Mouse (Mus musculus): Measurements from ENCODE around the gene Gfod1. TPM values are rescaled to one million over a fixed set of nuclear protein-coding genes. Genes with fewer than 3 reads are reported as not detected.
A peak's percentile ranks its signal among the peaks of the same experiment; 100 is the strongest.

Gfod1 gene
- total RNA-seq, 2 experiments from 2014 or later, result 1.3 to 2.3 TPM

DNA sequence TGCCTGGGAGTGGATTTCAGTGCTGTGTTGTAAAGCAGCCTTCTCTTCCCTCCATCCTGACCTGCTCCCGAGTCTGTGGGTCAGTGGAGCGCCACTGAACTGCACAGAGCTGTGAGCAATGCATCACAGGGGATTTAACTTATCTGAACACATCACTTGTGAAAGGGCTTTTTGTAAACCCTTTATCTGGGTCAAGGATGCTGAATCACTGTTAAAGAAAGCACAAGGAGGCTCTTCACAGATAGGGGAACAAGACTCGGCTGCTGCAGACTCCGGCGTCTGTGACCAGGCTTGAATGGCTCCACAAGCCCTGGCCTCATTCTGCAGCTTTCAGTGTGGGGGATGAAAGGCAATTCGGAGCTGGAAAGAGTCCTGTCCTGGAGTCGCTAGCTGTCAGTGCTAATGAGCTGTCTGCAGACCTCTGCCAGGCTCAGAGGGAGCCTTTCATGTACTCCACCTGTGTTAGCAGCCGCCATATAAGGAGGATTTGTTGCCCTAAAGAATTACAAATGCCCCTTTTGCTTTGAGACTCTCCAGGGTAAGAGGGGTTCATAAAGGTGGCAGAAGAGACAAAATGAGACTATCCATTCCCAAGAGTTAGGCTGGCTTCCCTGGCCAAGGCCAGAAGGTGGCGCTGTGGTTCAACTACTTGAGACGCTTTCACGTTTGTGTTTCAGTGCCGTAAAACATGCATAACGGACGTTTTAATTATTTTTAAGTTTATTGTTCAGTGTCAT is 121.3 kb downstream of the Gfod1 start:
- no peak for ATAC-seq (replicated peaks; ENCODE audit: low FRiP score, poor library complexity, severe bottlenecking)

DNA sequence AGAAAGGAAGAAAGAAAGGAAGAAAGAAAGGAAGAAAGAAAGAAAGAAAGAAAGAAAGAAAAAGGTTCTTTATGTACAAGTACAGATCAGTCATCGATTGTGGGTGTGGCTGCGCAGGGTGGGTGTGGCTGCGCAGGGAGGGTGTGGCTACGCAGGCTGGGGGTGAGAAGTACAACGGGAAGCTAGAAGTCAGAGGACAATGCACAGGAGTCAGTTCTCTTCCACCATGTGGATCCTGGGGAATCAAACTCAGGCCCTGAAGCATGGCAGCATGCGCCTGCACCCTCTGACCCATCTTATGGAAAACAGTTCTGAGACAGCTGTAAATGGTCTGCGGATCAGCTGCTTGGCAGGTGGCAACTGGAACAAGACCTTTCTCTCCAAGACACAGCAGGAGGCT is 122.9 kb downstream of the Gfod1 start:
- ATAC-seq (replicated peaks; ENCODE audit: low FRiP score, poor library complexity, severe bottlenecking), result no peak

DNA sequence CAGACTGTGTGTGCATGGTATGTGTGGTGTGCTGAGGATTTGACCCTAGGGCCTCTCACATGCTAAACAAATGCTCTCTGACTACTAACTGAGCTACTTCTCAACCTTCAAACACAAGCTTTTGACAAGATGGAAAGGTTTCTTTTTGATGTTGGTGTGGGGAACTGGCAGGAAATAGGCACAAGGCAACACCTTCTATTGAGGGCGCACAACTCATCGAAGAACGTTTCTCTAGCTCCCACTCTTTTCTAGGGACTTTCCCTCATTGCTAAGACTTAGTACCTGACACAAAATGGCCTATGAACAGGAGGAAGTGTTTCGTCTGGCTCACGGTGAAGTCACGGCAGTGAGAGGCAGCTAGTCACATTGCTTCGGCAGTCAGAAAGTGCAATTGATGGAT is 126.7 kb downstream of the Gfod1 start:
- ATAC-seq (replicated peaks; ENCODE audit: low FRiP score, poor library complexity, severe bottlenecking), result no peak

DNA sequence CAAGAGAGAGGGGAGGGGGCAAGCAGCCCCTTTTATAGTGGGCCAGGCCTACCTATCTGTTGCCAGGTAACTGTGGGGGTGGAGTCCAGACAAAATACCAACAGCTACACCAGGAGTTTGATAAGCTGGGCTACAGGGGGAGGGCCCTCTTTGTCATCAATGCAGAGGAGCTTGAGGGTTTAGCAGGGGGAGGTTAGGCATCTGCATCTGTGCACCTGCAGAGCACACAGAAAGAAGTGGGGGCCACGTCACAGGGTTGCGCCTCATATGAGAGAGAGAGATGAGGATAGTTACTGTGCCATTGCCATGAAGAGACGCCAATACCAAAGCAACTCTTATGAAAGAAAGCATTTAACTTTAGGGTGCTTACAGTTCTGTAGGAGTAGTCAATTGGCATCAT is 127.3 kb downstream of the Gfod1 start:
- no peak for ATAC-seq (replicated peaks; ENCODE audit: low FRiP score, poor library complexity, severe bottlenecking)

DNA sequence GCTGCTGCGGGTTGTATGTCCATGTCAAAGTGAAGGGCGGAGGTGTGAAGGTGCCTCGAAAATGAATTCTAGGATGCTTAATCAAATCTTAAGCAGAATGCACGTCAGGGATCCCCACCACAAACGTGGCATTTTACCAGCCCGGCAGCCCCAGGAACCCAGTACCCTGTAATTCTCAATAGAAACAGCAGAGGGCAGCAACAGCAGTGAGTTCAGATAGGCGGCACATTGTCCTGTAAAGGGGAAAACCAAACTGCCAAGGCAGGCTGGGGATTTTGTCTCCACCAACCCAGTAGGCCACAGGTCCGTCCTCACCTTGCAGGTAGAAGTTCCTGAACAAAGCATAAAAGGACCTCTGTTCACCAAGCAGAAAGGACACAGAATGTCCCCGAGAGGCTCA is 130.7 kb downstream of the Gfod1 start:
- ATAC-seq (replicated peaks; ENCODE audit: low FRiP score, poor library complexity, severe bottlenecking), result peak; percentile 60

DNA sequence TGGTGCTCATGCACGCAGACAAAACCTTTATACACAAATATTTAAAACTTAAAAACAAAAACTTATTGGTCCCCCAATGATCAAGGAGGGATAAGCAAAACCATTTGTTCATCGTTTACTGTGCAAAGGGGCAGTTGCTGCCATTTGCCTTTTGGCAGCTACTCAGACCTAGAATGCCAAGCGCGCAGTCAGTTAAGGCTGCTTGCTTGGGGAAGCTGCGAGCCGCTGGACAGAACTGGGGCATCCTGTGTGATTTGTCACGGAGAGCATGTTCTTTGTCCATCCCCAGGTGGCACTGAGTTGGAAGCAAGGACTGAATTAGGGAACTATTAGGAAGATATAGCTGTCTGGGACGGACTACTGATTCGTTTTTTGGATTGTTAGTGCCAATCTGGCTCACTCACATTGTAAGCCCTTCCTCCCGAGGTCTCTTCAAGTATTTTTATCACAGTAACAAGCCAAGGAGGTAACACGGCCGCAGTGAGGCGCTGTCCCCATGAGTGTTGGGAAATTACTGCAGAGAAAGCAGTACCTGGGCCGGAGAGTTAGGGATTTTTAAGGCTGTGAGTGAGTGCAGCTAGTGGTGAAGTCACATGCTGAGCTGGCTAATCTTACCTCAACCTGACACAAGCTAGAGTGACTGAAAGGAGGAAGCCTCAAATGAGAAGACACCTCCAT is 131.8 kb downstream of the Gfod1 start:
- ATAC-seq (replicated peaks; ENCODE audit: low FRiP score, poor library complexity, severe bottlenecking), result no peak

DNA sequence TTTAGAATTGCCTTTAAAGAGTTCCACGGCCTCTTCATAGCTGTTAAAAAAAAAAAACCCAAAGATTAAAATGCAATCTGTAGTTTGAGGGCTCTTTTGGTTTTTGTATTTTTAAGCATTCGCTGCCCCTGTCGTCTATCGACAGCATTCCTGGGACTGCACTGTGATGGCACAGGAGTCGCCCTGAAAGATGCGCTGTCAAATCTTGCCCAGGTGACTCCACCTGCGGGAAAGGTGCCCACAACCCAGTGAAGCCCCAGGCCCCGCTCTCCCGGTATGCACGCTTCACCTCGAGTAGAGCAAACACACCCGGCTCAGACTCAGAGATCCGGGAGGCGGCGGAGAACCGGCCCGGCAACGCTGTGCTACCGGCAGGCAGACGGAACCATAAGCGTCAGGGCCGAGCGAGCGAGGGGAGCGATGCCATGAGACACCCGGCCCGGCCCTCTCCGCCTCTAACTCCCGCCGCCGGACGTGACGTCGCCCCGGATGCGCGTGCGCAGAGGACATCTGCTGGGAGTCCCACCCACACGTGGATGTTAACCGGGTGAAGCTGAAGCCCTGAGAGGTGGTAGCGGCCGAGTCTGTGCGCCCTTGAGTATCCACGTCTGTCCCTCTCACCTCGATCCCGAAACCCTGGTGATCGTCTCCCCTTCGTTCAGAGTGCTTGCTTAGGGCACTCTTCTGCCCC is 132.8 kb downstream of the Gfod1 start, which contains the start of gene Tbc1d7:
Tbc1d7 (minus strand) TSS at position 482 of the 691 bp plus-strand sequence.
- peak; percentile 98 for ATAC-seq (replicated peaks; ENCODE audit: low FRiP score, poor library complexity, severe bottlenecking)

DNA sequence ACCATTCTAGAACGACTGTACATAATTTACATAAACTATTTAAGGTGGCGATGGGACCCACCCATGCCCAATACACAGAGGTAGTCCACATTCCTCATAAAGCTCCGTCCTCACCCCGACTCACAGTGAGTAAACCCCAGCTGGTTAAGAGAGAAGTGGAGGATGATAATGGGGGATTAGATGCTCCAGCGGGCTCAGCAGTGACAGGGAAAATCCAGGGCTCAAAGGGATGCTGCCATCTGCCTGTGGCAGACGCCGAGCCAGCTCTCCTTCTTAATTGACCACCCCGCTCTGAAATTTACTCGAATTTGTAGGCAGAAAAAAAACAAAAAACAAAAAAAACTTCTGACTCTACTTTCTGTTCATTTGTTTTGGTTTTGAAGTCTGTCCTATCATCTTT is 136.3 kb downstream of the Gfod1 start:
- ATAC-seq (replicated peaks; ENCODE audit: low FRiP score, poor library complexity, severe bottlenecking), result no peak

DNA sequence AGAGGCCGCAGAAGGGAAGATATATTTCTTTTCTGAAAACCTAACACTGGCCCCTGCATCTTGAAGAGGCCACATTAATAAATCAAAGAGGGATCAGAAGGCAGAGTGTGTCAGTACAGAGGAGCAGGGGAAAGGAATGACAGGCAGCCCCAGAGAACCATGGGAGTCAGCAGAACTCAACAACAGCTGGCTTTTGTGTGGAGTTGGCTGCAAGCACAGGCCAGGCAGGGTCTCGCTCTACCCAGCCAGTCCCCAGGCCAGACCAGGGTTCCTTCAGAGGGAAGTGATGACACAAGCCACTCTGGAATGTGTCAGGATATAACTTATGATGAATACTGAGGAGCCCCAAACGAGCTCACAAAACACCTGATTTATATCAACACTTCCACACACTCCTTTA is 144.5 kb downstream of the Gfod1 start:
- ATAC-seq (replicated peaks; ENCODE audit: low FRiP score, poor library complexity, severe bottlenecking), result no peak

DNA sequence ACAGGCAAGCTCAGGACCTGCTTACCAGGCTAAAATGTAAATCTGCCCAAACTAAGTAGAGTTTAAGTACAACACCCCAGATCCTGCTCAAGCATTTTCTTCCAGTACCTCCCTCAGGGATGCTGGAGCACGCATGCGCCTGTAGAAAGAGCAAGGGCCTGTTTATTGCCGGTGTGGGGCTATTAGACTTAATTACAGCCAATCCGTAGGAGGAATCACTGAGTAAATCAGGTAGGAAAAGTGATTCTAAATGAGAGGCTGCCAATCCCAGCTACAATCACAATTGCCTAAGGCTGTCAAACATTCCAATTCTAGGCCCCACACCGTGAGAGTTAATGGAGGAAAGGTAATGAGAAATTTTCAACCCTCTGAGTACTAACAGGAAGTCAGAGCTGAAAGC is 145.7 kb downstream of the Gfod1 start:
- ATAC-seq (replicated peaks; ENCODE audit: low FRiP score, poor library complexity, severe bottlenecking), result no peak

DNA sequence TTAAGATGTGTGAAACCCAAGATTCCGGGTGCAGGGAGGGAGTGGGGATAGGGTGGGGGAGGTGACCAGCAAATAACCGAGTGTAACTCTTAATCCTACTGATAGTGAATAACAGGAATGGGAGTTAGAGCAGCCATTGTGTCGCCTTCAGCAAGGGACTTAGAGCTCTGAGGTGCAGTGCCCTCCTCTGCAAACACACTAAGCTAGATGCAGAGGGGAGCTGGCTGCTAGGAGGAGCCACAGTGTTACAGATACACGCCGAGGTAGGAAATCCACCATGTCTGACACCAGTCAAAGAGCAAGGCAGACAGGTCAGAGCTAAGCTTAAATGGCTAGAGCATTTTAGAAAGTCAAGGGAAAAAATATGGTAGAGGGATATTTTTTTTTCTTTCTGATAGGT is 146.6 kb downstream of the Gfod1 start:
- no peak for ATAC-seq (replicated peaks; ENCODE audit: low FRiP score, poor library complexity, severe bottlenecking)

DNA sequence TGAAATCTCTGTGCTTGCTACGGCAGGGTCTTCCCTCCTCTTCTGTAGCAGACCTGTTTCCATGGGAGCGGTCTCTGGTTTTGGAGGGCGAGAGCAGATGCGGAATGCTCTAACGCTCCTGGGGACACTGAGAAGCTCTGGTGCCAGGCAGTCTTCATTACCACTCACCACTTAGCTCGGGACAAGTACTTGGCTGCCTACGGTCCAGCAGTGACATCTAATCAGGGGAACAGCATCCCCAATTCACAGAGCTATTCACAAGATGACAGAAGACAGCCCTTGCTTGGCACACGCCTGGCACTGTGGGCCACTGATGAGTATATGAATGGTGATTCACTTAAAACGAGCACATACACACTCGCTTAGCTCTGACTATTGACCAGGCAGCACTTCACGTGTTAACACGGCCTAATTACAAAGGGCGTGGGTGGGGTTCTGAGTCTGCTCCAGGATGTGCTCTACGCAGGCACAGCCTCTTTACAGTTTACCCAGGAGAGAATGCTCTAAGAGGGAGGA is 151.9 kb downstream of the Gfod1 start:
- no peak for ATAC-seq (replicated peaks; ENCODE audit: low FRiP score, poor library complexity, severe bottlenecking)

DNA sequence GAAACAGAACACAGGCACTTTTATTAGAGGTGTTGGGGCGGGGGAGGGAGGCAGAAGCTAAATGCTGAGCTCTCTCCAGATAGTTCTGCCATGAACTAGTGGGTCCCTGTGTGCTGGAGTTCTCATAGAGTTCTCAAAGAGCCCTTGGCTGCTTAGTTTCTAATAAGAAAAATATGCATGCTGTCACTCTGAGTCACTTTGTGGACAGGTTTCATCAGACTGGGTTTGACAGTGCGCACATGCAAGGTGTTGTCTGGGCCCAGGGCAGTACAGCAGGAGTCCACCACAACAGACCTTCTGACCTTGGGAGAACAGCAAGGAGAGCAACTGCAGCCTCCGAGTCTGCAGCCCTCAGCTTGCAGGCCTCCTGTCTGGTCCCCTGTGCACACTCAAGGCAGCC is 154.3 kb downstream of the Gfod1 start:
- no peak for ATAC-seq (replicated peaks; ENCODE audit: low FRiP score, poor library complexity, severe bottlenecking)

DNA sequence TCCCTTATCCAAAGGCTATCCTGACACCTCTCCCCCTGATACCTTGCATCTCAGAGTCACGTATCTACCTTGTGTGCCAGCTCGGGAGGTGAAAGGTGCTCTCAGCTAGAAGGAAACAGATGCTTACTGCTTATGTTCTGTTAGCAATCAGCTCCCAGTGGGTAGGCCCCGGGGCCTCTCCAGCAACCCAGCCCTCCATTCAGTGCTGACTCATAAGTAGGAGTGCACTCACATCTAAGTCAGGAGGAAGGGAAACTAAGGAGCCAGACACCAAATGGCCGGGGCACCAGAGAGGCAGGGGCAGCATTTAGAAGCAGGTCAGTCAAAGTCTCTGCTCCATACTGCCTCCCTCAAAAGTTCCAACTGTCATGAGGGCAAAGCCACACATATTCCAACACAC is 155.3 kb downstream of the Gfod1 start:
- no peak for ATAC-seq (replicated peaks; ENCODE audit: low FRiP score, poor library complexity, severe bottlenecking)

DNA sequence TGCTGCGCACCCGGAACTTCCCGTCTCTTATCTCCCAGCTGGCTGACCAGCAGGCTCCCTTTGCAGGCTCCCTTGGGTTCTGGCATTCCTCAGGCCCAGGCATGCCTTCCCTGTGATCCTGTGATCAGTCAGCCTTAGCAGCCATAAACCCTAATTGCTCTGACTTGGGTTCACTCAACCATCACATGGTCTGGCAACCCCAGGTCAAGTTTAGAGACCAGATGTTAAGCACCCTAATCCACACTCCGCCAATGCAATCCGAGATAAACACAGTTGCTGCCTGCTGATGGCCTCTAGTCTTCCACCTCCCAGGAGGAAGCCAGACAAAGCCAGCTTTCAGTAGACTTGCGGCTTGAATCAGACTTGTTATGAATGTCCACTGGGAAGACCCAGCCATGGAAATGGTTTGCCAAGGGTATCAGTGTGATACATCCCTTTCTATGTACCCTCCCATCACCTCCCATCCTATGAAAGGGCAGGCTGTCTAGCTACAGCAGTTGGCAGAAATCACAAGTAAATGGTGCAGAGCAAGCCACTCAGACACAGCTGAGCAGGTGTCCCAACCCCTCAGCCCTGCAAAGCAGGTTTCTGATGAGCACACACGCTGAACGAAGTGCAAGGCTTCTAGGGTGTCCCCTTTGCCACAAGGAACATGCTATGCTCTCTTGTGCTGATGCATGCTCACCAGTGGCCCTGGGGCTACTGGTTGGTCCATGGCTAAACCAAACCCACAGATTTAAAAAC is 157.3 kb downstream of the Gfod1 start:
- ATAC-seq (replicated peaks; ENCODE audit: low FRiP score, poor library complexity, severe bottlenecking), result no peak

Other genes starting within 250 kb of the Gfod1 start
- 6.5 and 10.0 TPM in 2 replicates for gene Tbc1d7, start 132.7 kb downstream of the Gfod1 start, total RNA-seq (2015; ENCODE audit: low replicate concordance)
- gene Tbc1d7, start 132.7 kb downstream of the Gfod1 start, total RNA-seq (2017; ENCODE audit: low replicate concordance), result 4.7 and 6.7 TPM in 2 replicates
- gene Sirt5, start 61.3 kb upstream of the Gfod1 start, total RNA-seq (2015; ENCODE audit: low replicate concordance), result not detected in 2 replicates
- gene Sirt5, start 61.3 kb upstream of the Gfod1 start, total RNA-seq (2017; ENCODE audit: low replicate concordance), result 0.34 and 3.1 TPM in 2 replicates
- gene Nol7, start 94.2 kb upstream of the Gfod1 start, total RNA-seq (2015; ENCODE audit: low replicate concordance), result 22.7 and 24.5 TPM in 2 replicates
- gene Nol7, start 94.2 kb upstream of the Gfod1 start, total RNA-seq (2017; ENCODE audit: low replicate concordance), result 43.2 and 47.4 TPM in 2 replicates
- 35.4 and 65.8 TPM in 2 replicates for gene Ranbp9, start 177.1 kb upstream of the Gfod1 start, total RNA-seq (2015; ENCODE audit: low replicate concordance)
- 29.8 and 33.5 TPM in 2 replicates for gene Ranbp9, start 177.1 kb upstream of the Gfod1 start, total RNA-seq (2017; ENCODE audit: low replicate concordance)